Mouse (Mus musculus) hindbrain, embryonic 14.5 days (tissue): ENCODE data around the gene Eogt. TPM values are rescaled to one million over a fixed set of nuclear protein-coding genes. Genes with fewer than 3 reads are reported as not detected.

Experiments used
- ATAC-seq: fragments of 200-750 bp; cut with Nextera tagmentation; 2 replicates; pipeline ENCODE4 v1.8.0; 2017; ENCODE audit warnings: moderate number of reproducible peaks, mild to moderate bottlenecking, moderate TSS enrichment, moderate library complexity; ENCODE audit not compliant: low FRiP score
- DNase-seq: peaks from one replicate; pipeline ENCODE4 v3.0.0-alpha.2; 2015; ENCODE audit warnings: low spot score
- H3K27ac ChIP-seq: fragments of 300-500 bp; sonication (generic); 2 replicates; pipeline ENCODE4 v1.5.1; 2014; ENCODE audit warnings: mild to moderate bottlenecking, moderate library complexity
- H3K27me3 ChIP-seq: fragments of 300-500 bp; sonication (generic); 2 replicates; pipeline ENCODE4 v1.6.1; 2014; ENCODE audit warnings: mild to moderate bottlenecking, low read length, mixed read lengths; ENCODE audit not compliant: control insufficient read depth, insufficient read depth
- H3K36me3 ChIP-seq: fragments of 300-500 bp; sonication (generic); replicated peaks from 2 replicates; pipeline ENCODE4 v1.6.1; 2014; ENCODE audit not compliant: control insufficient read depth, insufficient read depth
- H3K4me1 ChIP-seq: fragments of 300-500 bp; sonication (generic); replicated peaks from 2 replicates; pipeline ENCODE4 v1.6.1; 2014; ENCODE audit warnings: antibody characterized with exemption, low read length, mixed read lengths; ENCODE audit not compliant: control insufficient read depth, insufficient read depth
- H3K4me2 ChIP-seq: fragments of 300-500 bp; sonication (generic); replicated peaks from 2 replicates; pipeline ENCODE4 v1.6.1; 2014; ENCODE audit warnings: mild to moderate bottlenecking, moderate library complexity
- H3K4me3 ChIP-seq: fragments of 300-500 bp; sonication (generic); replicated peaks from 2 replicates; pipeline ENCODE4 v1.5.1; 2014; ENCODE audit warnings: mild to moderate bottlenecking, low read length
- H3K9ac ChIP-seq: fragments of 300-500 bp; sonication (generic); 2 replicates; pipeline ENCODE4 v1.6.1; 2014
- H3K9me3 ChIP-seq: fragments of 300-500 bp; sonication (generic); 2 replicates; pipeline ENCODE4 v1.6.1; 2016; ENCODE audit warnings: low read length; ENCODE audit not compliant: control insufficient read depth
- WGBS: fragments of 180-500 bp; shearing (Covaris S2); extraction: QIAGEN DNeasy Blood & Tissue Kit; methylation state at CpG from one replicate; pipeline ENCODE4 v1.1.7; 2014; 5-methylcytosine and 5-hydroxymethylcytosine counted together
- polyA plus RNA-seq: library from polyadenylated mRNA; unstranded; fragments of >200 nt; fragmentation: Nextera tagmentation; extraction: Ambion mirVana; gene quantifications from 2 replicates; pipeline ENCODE4 v1.2.1, GENCODE M21; 2014

The Eogt gene
- polyA plus RNA-seq, 1 experiment from 2014 or later, result 10.8 TPM

GRCm38 (mm10) chr6:97116896-97117295 lies 32.1 kb downstream of the Eogt start:
- Histone ChIP-seq H3K36me3 (no peaks in the 10 kb centered on the region; the same call in none of the 2 replicates), H3K4me2 (no peak overlapping the region), H3K9me3 (no peaks in the 10 kb centered on the region), H3K9ac (no peak overlapping the region), H3K4me3 (no peak overlapping the region), H3K27ac (no peak overlapping the region), H3K27me3 (no peaks in the 10 kb centered on the region), H3K4me1 (no peaks in the 10 kb centered on the region)
- ATAC-seq, result no peak
- 76% methylated on average over 5 of the region's 5 CpGs for WGBS
- DNase-seq, result no peak

- no peak overlapping the region for H3K9ac ChIP-seq
- H3K27me3 ChIP-seq, result no peaks in the 10 kb centered on the region
- H3K27ac ChIP-seq, result no peak overlapping the region
- H3K4me3 ChIP-seq, result no peak overlapping the region
- DNase-seq, result no peak
- H3K4me1 ChIP-seq, result no peaks in the 10 kb centered on the region
- no peaks in the 10 kb centered on the region for H3K9me3 ChIP-seq
- ATAC-seq, result no peak
- WGBS, result 62% methylated on average over 3 of the region's 3 CpGs
- no peaks in the 10 kb centered on the region; the same call in none of the 2 replicates for H3K36me3 ChIP-seq
- H3K4me2 ChIP-seq, result no peak overlapping the region
Measured at GRCm38 (mm10) chr6:97114821-97115220, 34.2 kb downstream of the Eogt start.

GRCm38 (mm10) chr6:97112177-97112576 lies 36.8 kb downstream of the Eogt start:
- Histone ChIP-seq H3K4me3 (no peak overlapping the region), H3K27ac (no peak overlapping the region), H3K27me3 (no peaks in the 10 kb centered on the region), H3K4me1 (no peaks in the 10 kb centered on the region), H3K36me3 (no peaks in the 10 kb centered on the region; the same call in 1 of the 2 replicates), H3K9ac (no peak overlapping the region), H3K4me2 (no peak overlapping the region), H3K9me3 (no peaks in the 10 kb centered on the region)
- DNase-seq (no peak), ATAC-seq (no peak)
- WGBS, result 89% methylated on average over 8 of the region's 8 CpGs

GRCm38 (mm10) chr6:97106777-97107176 lies 42.2 kb downstream of the Eogt start:
- Histone ChIP-seq H3K36me3 (no peaks in the 10 kb centered on the region), H3K9me3 (no peaks in the 10 kb centered on the region), H3K27me3 (no peaks in the 10 kb centered on the region), H3K9ac (no peak overlapping the region), H3K4me3 (no peak overlapping the region), H3K27ac (no peak overlapping the region), H3K4me2 (no peak overlapping the region), H3K4me1 (peaks cover 9% of the 10 kb centered on the region)
- ATAC-seq, result peak; percentile 80; the same call in 1 of the 2 replicates
- WGBS, result 7% methylated on average over 2 of the region's 2 CpGs
- peak; percentile 89 for DNase-seq

- 82% methylated on average over 8 of the region's 8 CpGs for whole genome bisulfite sequencing
- ATAC-seq, result no peak
- H3K4me1 ChIP-seq, result peaks cover 16% of the 10 kb centered on the region
- H3K4me3 ChIP-seq, result no peak overlapping the region
- H3K9me3 ChIP-seq, result no peaks in the 10 kb centered on the region
- no peak overlapping the region for H3K4me2 ChIP-seq
- H3K27ac ChIP-seq, result no peak overlapping the region
- DNase-seq, result no peak
- H3K36me3 ChIP-seq, result no peaks in the 10 kb centered on the region
- H3K9ac ChIP-seq, result no peak overlapping the region
- H3K27me3 ChIP-seq, result no peaks in the 10 kb centered on the region
Measured at GRCm38 (mm10) chr6:97106106-97106505, 42.9 kb downstream of the Eogt start.

- H3K4me1 ChIP-seq, result peaks cover 16% of the 10 kb centered on the region
- WGBS, result 81% methylated on average over 7 of the region's 7 CpGs
Measured at GRCm38 (mm10) chr6:97104264-97104852, 44.6 kb downstream of the Eogt start.

GRCm38 (mm10) chr6:97101958-97102702 lies 46.9 kb downstream of the Eogt start:
- 2% methylated on average over 15 of the region's 15 CpGs for WGBS
- no peaks in the 10 kb centered on the region for H3K27me3 ChIP-seq
- ATAC-seq, result peak; percentile 58; the same call in 1 of the 2 replicates
- no peaks in the 10 kb centered on the region for H3K9me3 ChIP-seq
- no peak overlapping the region for H3K27ac ChIP-seq
- H3K36me3 ChIP-seq, result no peaks in the 10 kb centered on the region
- DNase-seq, result no peak
- no peak overlapping the region for H3K9ac ChIP-seq
- H3K4me2 ChIP-seq, result peak overlapping the region; percentile 21
- H3K4me3 ChIP-seq, result no peak overlapping the region
- H3K4me1 ChIP-seq, result peaks cover 16% of the 10 kb centered on the region

More at GRCm38 (mm10) chr6:97104264-97104852, 44.6 kb downstream of the Eogt start:
- Histone ChIP-seq H3K9me3 (no peaks in the 10 kb centered on the region), H3K4me3 (no peak overlapping the region), H3K9ac (no peak overlapping the region), H3K27ac (no peak overlapping the region), H3K36me3 (no peaks in the 10 kb centered on the region), H3K4me2 (no peak overlapping the region), H3K27me3 (no peaks in the 10 kb centered on the region)
- no peak for DNase-seq
- ATAC-seq, result no peak

- H3K9me3 ChIP-seq, result no peaks in the 10 kb centered on the region
- WGBS, result 22% methylated on average over 12 of the region's 12 CpGs
- DNase-seq (no peak), ATAC-seq (no peak)
- peak overlapping the region; percentile 21 for H3K4me2 ChIP-seq
- no peak overlapping the region for H3K4me3 ChIP-seq
- no peaks in the 10 kb centered on the region for H3K36me3 ChIP-seq
- no peak overlapping the region for H3K27ac ChIP-seq
- H3K9ac ChIP-seq, result no peak overlapping the region
- H3K4me1 ChIP-seq, result peaks cover 16% of the 10 kb centered on the region
- no peaks in the 10 kb centered on the region for H3K27me3 ChIP-seq
Measured at GRCm38 (mm10) chr6:97101190-97101957, 47.6 kb downstream of the Eogt start.

- no peak overlapping the region for H3K4me3 ChIP-seq
- no peak overlapping the region for H3K27ac ChIP-seq
- H3K9ac ChIP-seq, result no peak overlapping the region
- no peak overlapping the region for H3K4me2 ChIP-seq
- no peak for ATAC-seq
- H3K9me3 ChIP-seq, result peaks cover 6% of the 10 kb centered on the region; the same call in 1 of the 2 replicates
- no peaks in the 10 kb centered on the region for H3K4me1 ChIP-seq
- WGBS, result 84% methylated on average over 2 of the region's 2 CpGs
- no peaks in the 10 kb centered on the region for H3K27me3 ChIP-seq
- H3K36me3 ChIP-seq, result no peaks in the 10 kb centered on the region
- DNase-seq, result no peak
Measured at GRCm38 (mm10) chr6:97082336-97082735, 66.6 kb downstream of the Eogt start.
